Mouse (Mus musculus) heart, embryonic 10.5 days (tissue): ENCODE measurements around the gene Atr. TPM values are rescaled to one million over a fixed set of nuclear protein-coding genes. Genes with fewer than 3 reads are reported as not detected.

ENCODE experiments used
- DNase-seq: peaks from one replicate; pipeline ENCODE4 v3.0.0-alpha.2; 2017; ENCODE audit warnings: low spot score
- H3K27ac ChIP-seq: fragments of 300-500 bp; sonication (generic); 2 replicates; pipeline ENCODE4 v1.5.1; 2016; ENCODE audit warnings: mild to moderate bottlenecking
- H3K27me3 ChIP-seq: fragments of 300-500 bp; sonication (generic); 2 replicates; pipeline ENCODE4 v1.6.1; 2016; ENCODE audit warnings: mild to moderate bottlenecking; ENCODE audit not compliant: poor library complexity, insufficient read depth, severe bottlenecking
- H3K36me3 ChIP-seq: fragments of 300-500 bp; sonication (generic); 2 replicates; pipeline ENCODE4 v1.6.1; 2016; ENCODE audit warnings: mild to moderate bottlenecking, moderate library complexity
- H3K4me1 ChIP-seq: fragments of 300-500 bp; sonication (generic); 2 replicates; pipeline ENCODE4 v1.6.1; 2016; ENCODE audit warnings: mild to moderate bottlenecking
- H3K4me3 ChIP-seq: fragments of 300-500 bp; sonication (generic); 2 replicates; pipeline ENCODE4 v1.5.1; 2016; ENCODE audit warnings: mild to moderate bottlenecking, moderate library complexity
- H3K9me3 ChIP-seq: fragments of 300-500 bp; sonication (generic); 2 replicates; pipeline ENCODE4 v1.6.1; 2016; ENCODE audit warnings: mild to moderate bottlenecking, moderate library complexity
- WGBS: fragments of 180-500 bp; shearing (Covaris S2); methylation state at CpG from one replicate; pipeline ENCODE4 v1.1.7; 2016; 5-methylcytosine and 5-hydroxymethylcytosine counted together
- polyA plus RNA-seq: library from polyadenylated mRNA; unstranded; fragments of >200 nt; fragmentation: Nextera tagmentation; extraction: Ambion mirVana; gene quantifications from 2 replicates; pipeline ENCODE4 v1.2.1, GENCODE M21; 2016

Atr gene
- 13.6 and 15.8 TPM in 2 replicates for polyA plus RNA-seq

- WGBS, result under 1% methylated on average over 66 of the region's 69 CpGs
These were observed at the start of gene Atr for GRCm38 (mm10) chr9:95857414-95858026. Atr (plus strand) TSS chr9:95857597.

DNA sequence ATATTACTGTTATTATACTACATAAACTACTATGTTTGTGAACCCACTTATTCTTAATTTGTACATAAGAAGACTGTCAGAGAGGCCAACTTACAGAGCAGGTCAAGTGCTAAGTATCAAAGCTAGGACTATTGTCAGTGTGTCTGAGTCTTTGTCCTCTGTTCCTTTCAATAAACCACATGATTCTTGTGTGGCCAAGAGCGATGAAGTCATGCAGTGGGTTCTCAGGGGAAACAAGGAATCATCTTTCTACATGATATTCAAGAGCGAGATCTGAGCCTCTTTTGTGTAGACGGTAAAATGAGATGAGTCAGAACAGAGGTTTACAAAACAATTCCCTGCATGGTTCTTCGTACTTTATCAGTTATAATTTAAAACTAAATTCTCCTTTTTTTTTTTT is 47.8 kb upstream of the Atr start:
- H3K4me1 ChIP-seq, result no peaks in the 10 kb centered on the region
- no peak overlapping the region for H3K27ac ChIP-seq
- no peak overlapping the region for H3K4me3 ChIP-seq
- 84% methylated on average over 4 of the region's 4 CpGs for WGBS
- no peaks in the 10 kb centered on the region for H3K9me3 ChIP-seq
- no peaks in the 10 kb centered on the region for H3K27me3 ChIP-seq
- no peak for DNase-seq
- H3K36me3 ChIP-seq, result no peaks in the 10 kb centered on the region

More at GRCm38 (mm10) chr9:95857414-95858026, at the start of gene Atr:
- Histone ChIP-seq H3K9me3 (no peaks in the 10 kb centered on the region), H3K4me3 (peak within 1 kb of the TSS; percentile 92), H3K36me3 (no peaks in the 10 kb centered on the region), H3K27ac (peak within 1 kb of the TSS; percentile 96), H3K27me3 (no peaks in the 10 kb centered on the region), H3K4me1 (0 out of 2 replicates have a peak, but pooled peaks cover 4% of the 10 kb centered on the region)
- DNase-seq, result peak; percentile 95

DNA sequence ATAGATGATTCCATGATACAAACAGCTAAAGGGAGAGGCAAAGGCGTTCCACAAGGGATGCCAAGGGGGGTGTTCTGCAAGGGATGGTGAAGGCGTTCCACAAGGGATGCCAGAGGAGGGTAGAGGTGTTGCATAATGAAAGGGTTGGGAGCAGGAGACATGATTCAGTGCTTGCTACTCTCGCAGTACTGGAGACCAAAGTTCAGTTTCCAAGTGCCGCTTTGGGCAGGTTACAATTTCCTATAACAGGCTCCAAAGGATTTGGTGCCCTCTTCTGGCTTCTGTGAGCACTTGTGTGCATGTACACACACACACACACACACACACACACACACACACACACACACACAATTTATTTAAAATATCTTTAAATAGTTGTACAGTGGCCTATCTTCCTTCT is 45.6 kb upstream of the Atr start:
- DNase-seq, result no peak
- Histone ChIP-seq H3K27ac (no peak overlapping the region), H3K4me3 (no peak overlapping the region), H3K4me1 (no peaks in the 10 kb centered on the region), H3K27me3 (no peaks in the 10 kb centered on the region), H3K9me3 (no peaks in the 10 kb centered on the region), H3K36me3 (no peaks in the 10 kb centered on the region)
- 90% methylated on average over 4 of the region's 4 CpGs for WGBS

DNA sequence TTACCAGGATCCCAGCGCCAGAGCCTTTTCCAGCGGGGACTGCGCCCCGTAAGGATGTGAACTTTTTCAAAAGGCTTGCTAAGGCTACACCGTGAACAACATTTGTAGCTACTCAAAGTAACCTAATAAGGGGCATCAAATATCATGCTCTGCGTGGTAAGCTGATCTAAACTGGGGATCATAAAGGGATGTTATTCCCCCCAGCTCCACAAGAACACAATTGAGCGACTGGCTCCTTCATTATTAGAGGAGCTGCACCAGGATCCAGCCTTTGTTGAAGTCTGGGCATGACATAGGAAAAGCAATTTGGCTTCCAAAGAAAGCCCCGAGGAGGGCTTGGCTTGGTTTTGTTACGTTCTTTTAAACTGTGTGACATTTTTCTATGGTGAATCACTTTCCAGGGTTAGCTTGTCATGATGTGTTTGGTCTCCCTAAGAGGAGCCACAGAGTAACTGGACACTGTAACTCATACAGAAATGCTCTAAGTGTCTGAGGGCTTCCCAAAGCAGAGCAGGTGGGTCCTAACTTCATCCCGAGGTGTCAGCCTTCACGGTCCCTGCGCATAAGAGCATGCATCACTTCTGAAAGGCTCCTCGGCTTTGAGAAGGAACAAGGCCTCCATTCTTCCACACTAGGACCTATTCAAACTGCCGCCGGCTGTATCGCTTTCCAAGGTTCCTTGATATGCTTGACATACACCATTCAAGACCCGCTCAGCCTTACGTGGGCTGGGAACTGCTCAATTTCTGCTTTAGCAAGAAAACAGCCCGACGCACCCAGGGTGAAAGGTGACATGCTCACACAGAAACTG is 43.5 kb upstream of the Atr start:
- WGBS, result 75% methylated on average over 20 of the region's 20 CpGs
- Histone ChIP-seq H3K9me3 (no peaks in the 10 kb centered on the region), H3K36me3 (no peaks in the 10 kb centered on the region), H3K27me3 (no peaks in the 10 kb centered on the region), H3K4me3 (no peak overlapping the region), H3K27ac (no peak overlapping the region), H3K4me1 (no peaks in the 10 kb centered on the region)
- DNase-seq, result no peak

DNA sequence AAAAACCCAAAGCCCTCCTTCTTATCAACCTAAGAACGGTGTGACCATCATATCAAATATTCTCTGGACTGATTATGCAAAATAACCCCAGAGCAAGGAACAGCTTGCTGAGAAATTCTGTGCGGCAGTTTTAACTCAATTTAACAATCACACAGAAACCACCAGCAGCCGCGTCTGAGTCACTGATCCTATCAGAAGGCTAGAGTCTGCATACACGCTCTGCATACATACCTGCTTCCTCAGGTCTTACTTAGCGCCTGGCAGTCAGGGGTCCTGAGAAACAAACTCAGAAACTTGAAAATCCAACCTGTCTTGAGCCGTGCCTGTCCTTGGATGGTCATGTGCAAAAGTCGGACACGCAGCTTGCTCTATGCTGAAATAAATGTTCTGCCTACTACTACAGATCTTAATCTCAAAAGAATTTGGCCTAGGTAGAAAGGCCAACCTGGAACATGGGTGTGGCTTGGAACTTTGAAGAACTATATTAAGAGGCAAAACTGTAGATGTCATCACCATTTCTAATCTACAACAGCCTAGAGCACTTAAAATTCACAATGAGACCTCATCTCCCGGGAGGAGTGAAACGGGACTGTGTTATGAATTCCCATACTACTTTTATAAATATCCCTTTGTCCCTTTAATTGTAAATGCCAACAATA is 42.3 kb upstream of the Atr start:
- WGBS, result 82% methylated on average over 11 of the region's 11 CpGs
- Histone ChIP-seq H3K4me1 (no peaks in the 10 kb centered on the region), H3K27me3 (no peaks in the 10 kb centered on the region), H3K4me3 (no peak overlapping the region), H3K9me3 (no peaks in the 10 kb centered on the region), H3K27ac (no peak overlapping the region), H3K36me3 (no peaks in the 10 kb centered on the region)
- no peak for DNase-seq

- H3K27me3 ChIP-seq, result no peaks in the 10 kb centered on the region
- no peak for DNase-seq
- H3K4me1 ChIP-seq, result no peaks in the 10 kb centered on the region
- no peak overlapping the region for H3K27ac ChIP-seq
- no peaks in the 10 kb centered on the region for H3K9me3 ChIP-seq
- H3K36me3 ChIP-seq, result no peaks in the 10 kb centered on the region
- 85% methylated on average over 4 of the region's 4 CpGs for WGBS
- no peak overlapping the region for H3K4me3 ChIP-seq
These were observed 41.7 kb upstream of the Atr start for GRCm38 (mm10) chr9:95815706-95816105.

- DNase-seq, result no peak
- Histone ChIP-seq H3K4me1 (no peaks in the 10 kb centered on the region), H3K9me3 (no peaks in the 10 kb centered on the region), H3K36me3 (no peaks in the 10 kb centered on the region), H3K27me3 (no peaks in the 10 kb centered on the region), H3K4me3 (no peak overlapping the region), H3K27ac (no peak overlapping the region)
- WGBS, result 81% methylated on average over 7 of the region's 7 CpGs
These were observed 34.9 kb upstream of the Atr start for GRCm38 (mm10) chr9:95822531-95822930.

DNA sequence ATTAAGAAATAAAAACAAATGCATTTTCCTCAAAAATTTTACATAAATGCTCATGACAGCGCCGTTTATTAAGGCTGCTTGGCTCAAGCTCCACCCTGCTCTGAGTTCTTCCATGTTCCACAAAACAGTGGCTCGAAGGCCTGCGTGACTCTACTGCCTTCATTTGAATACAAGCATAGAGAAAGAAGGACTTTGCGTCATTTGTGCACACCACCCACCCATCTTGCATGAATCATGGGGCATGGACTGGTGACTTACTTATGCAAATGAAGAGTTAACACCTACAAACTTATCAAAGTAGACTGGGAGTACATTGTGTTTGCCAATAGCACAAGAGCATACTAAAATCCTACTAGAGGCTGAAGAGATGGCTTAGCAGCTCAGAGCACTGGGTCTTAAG is 29.8 kb upstream of the Atr start:
- Histone ChIP-seq H3K27ac (no peak overlapping the region), H3K27me3 (no peaks in the 10 kb centered on the region), H3K36me3 (no peaks in the 10 kb centered on the region), H3K9me3 (no peaks in the 10 kb centered on the region), H3K4me1 (no peaks in the 10 kb centered on the region), H3K4me3 (no peak overlapping the region)
- no peak for DNase-seq
- 93% methylated on average over 5 of the region's 5 CpGs for WGBS

GRCm38 (mm10) chr9:95832758-95833157 is 24.6 kb upstream of the Atr start:
- H3K9me3 ChIP-seq, result no peaks in the 10 kb centered on the region
- DNase-seq, result no peak
- H3K27ac ChIP-seq, result no peak overlapping the region
- H3K36me3 ChIP-seq, result no peaks in the 10 kb centered on the region
- WGBS, result 83% methylated on average over 3 of the region's 3 CpGs
- H3K27me3 ChIP-seq, result no peaks in the 10 kb centered on the region
- no peak overlapping the region for H3K4me3 ChIP-seq
- no peaks in the 10 kb centered on the region for H3K4me1 ChIP-seq

- WGBS, result 65% methylated on average over 3 of the region's 3 CpGs
- Histone ChIP-seq H3K4me1 (no peaks in the 10 kb centered on the region), H3K27ac (no peak overlapping the region), H3K36me3 (no peaks in the 10 kb centered on the region), H3K9me3 (no peaks in the 10 kb centered on the region), H3K27me3 (no peaks in the 10 kb centered on the region), H3K4me3 (no peak overlapping the region)
- DNase-seq, result no peak
These were observed 22.6 kb upstream of the Atr start for GRCm38 (mm10) chr9:95834799-95835198.

- Histone ChIP-seq H3K27ac (no peak overlapping the region), H3K4me3 (no peak overlapping the region), H3K36me3 (no peaks in the 10 kb centered on the region), H3K4me1 (no peaks in the 10 kb centered on the region), H3K27me3 (no peaks in the 10 kb centered on the region), H3K9me3 (no peaks in the 10 kb centered on the region)
- 86% methylated on average over 10 of the region's 10 CpGs for WGBS
- DNase-seq, result no peak
These were observed 21.7 kb upstream of the Atr start for GRCm38 (mm10) chr9:95835741-95836140.

GRCm38 (mm10) chr9:95839424-95839823 is 18.0 kb upstream of the Atr start:
- H3K4me1 ChIP-seq, result no peaks in the 10 kb centered on the region
- no peak overlapping the region for H3K4me3 ChIP-seq
- H3K27ac ChIP-seq, result no peak overlapping the region
- H3K36me3 ChIP-seq, result no peaks in the 10 kb centered on the region
- DNase-seq, result no peak
- H3K9me3 ChIP-seq, result no peaks in the 10 kb centered on the region
- peaks cover 16% of the 10 kb centered on the region for H3K27me3 ChIP-seq
- 81% methylated on average over 3 of the region's 3 CpGs for WGBS

DNA sequence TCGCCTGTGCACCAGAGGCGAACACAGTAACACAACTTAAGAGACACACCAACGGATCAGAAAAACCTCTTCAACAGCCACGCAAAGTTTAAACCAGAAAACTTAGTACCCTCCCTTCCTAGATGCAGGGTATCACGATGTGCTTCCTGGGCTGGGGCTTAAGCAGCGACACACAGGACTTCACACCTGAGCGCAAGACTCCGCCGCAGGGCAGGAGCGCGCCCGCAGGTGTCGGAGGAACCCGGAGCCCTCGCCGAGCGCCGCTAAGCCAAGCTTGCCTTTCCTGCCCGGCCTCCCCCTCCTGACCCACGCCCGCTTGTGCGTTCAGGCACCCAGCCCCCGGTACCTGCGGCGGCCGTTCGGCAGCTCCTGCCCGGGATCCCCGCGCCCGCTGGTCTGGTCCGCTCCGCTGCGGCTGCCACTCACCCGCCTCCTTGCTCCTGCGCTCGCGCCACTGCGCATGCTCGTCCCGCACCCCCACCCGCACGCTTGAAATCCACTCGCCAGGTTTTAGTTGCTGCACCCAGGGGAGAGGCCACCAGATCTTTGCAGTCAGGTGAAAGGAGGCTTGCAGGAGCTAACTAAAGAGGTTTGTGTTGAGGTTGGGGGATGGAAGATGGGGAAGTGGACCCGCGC is 12.5 kb upstream of the Atr start, which contains the start of gene Pls1:
Pls1 (minus strand) TSS at position 487 of the 636 bp plus-strand sequence.
- H3K9me3 ChIP-seq, result no peaks in the 10 kb centered on the region
- peak within 1 kb of the TSS; percentile 70 for H3K4me3 ChIP-seq
- peak within 1 kb of the TSS; percentile 70 for H3K27ac ChIP-seq
- DNase-seq, result peak; percentile 86
- WGBS, result under 1% methylated on average over 44 of the region's 46 CpGs
- H3K4me1 ChIP-seq, result peaks cover 9% of the 10 kb centered on the region; the same call in 1 of the 2 replicates
- H3K36me3 ChIP-seq, result no peaks in the 10 kb centered on the region
- H3K27me3 ChIP-seq, result peaks cover 32% of the 10 kb centered on the region
